Mouse (Mus musculus) olfactory bulb, adult 2 months (tissue): Measurements from ENCODE around the gene Bcl2l14.

Source experiments
- CTCF ChIP-seq: fragments of 200-500 bp; IDR thresholded peaks from 2 replicates; pipeline ENCODE4 v1.5.1; 2012; ENCODE audit warnings: low read depth, mild to moderate bottlenecking, low read length, moderate library complexity; ENCODE audit not compliant: insufficient read depth
- POLR2A ChIP-seq: fragments of 200-500 bp; IDR thresholded peaks from 2 replicates; pipeline ENCODE4 v1.6.1; 2012; ENCODE audit warnings: mild to moderate bottlenecking, low read depth, low read length, moderate library complexity; ENCODE audit not compliant: insufficient read depth

- TF ChIP-seq CTCF (no peak), POLR2A (no peak)
These were observed 53.8 kb downstream of the Bcl2l14 start for GRCm38 (mm10) chr6:134449958-134450357.
